Mouse (Mus musculus) ES-E14 (cell line): ENCODE measurements around the gene Clasp2. TPM values are rescaled to one million over a fixed set of nuclear protein-coding genes. Genes with fewer than 3 reads are reported as not detected.
A peak's percentile ranks its signal among the peaks of the same experiment; 100 is the strongest.

Experiments
- DNase-seq: peaks from one replicate; pipeline ENCODE4 v3.0.0-alpha.2; 2013; ENCODE audit warnings: low read depth, low spot score
- H3K27ac ChIP-seq: 2 replicates; pipeline ENCODE4 v1.5.1; 2012; ENCODE audit warnings: low read depth, mild to moderate bottlenecking, low read length, moderate library complexity, mixed read lengths; ENCODE audit not compliant: poor library complexity, insufficient read depth, severe bottlenecking
- H3K36me3 ChIP-seq: 2 replicates; pipeline ENCODE4 v1.6.1; 2012; ENCODE audit warnings: mild to moderate bottlenecking, low read length, moderate library complexity, mixed read lengths; ENCODE audit not compliant: control insufficient read depth, poor library complexity, insufficient read depth, severe bottlenecking
- H3K4me1 ChIP-seq, 2 experiments: fragments of 150-350 bp in 1 of 2; sonication (generic) in 1 of 2; 2 replicates each; pipeline ENCODE4 v1.6.1; 2012; ENCODE audit warnings: low read length in 2 of 2, mild to moderate bottlenecking in 1 of 2, mixed read lengths in 1 of 2; ENCODE audit not compliant: control insufficient read depth in 2 of 2, insufficient read depth in 2 of 2, poor library complexity in 1 of 2
- H3K4me3 ChIP-seq, 2 experiments: fragments of 150-350 bp in 1 of 2; sonication (generic) in 1 of 2; 2 replicates each; pipeline ENCODE4 v1.5.1; 2012; ENCODE audit warnings: low read length in 2 of 2, low read depth in 1 of 2, mild to moderate bottlenecking in 1 of 2, mixed read lengths in 1 of 2; ENCODE audit not compliant: insufficient read depth in 1 of 2, poor library complexity in 1 of 2, severe bottlenecking in 1 of 2
- H3K9ac ChIP-seq: 2 replicates; pipeline ENCODE4 v1.6.1; 2012; ENCODE audit warnings: low read depth, mild to moderate bottlenecking, low read length, mixed read lengths; ENCODE audit not compliant: poor library complexity, insufficient read depth, severe bottlenecking
- H3K9me3 ChIP-seq: fragments of 150-350 bp; sonication (generic); 2 replicates; pipeline ENCODE4 v1.6.1; 2012; ENCODE audit warnings: low read depth, mild to moderate bottlenecking, low read length; ENCODE audit not compliant: control insufficient read depth, insufficient read depth
- CHD2 ChIP-seq: IDR thresholded peaks from 2 replicates; pipeline ENCODE4 v1.6.1; 2014; ENCODE audit warnings: mild to moderate bottlenecking, low read depth, low read length, inconsistent platforms
- HCFC1 ChIP-seq: IDR thresholded peaks from 2 replicates; pipeline ENCODE4 v1.6.1; 2012; ENCODE audit warnings: low read length, inconsistent platforms, borderline replicate concordance; ENCODE audit not compliant: insufficient read depth
- MAFK ChIP-seq: IDR thresholded peaks from 2 replicates; pipeline ENCODE4 v1.6.1; 2014; ENCODE audit warnings: mild to moderate bottlenecking, low read depth, low read length, inconsistent platforms; ENCODE audit not compliant: insufficient read depth
- ZC3H11A ChIP-seq: IDR thresholded peaks from 2 replicates; pipeline ENCODE4 v1.6.1; 2012; ENCODE audit warnings: low read depth, mild to moderate bottlenecking, inconsistent platforms, low read length, borderline replicate concordance
- ZNF384 ChIP-seq: IDR thresholded peaks from 2 replicates; pipeline ENCODE4 v1.6.1; 2012; ENCODE audit warnings: low read depth, low read length, inconsistent platforms
- in situ Hi-C, 2 experiments: fragments of 600-800 bp; cut with MboI; formaldehyde crosslinking; loops; one replicate each; pipeline ENCODE4 v1.15.1; 2025; ENCODE audit warnings: low sequenced_read_pairs in 2 of 2, inconsistent platforms in 1 of 2; ENCODE audit not compliant: unreplicated experiment in 2 of 2
- total RNA-seq: library from RNA; depleted of rRNA; stranded (reverse); fragments of 300-350 nt; gene quantifications from 2 replicates; pipeline ENCODE4 v1.2.3, GENCODE M21; 2012

The Clasp2 gene
- total RNA-seq, 1 experiment = 35.5 TPM

GRCm38 (mm10) chr9:113857281-113857928 is 116.1 kb downstream of the Clasp2 start:
- DNase-seq = no peak
- peaks cover 3% of the 10 kb centered on the region for H3K36me3 ChIP-seq
- no peaks in the 10 kb centered on the region for H3K9me3 ChIP-seq
- no peak overlapping the region for H3K9ac ChIP-seq
- H3K4me3 ChIP-seq = no peak overlapping the region
- H3K4me1 ChIP-seq = no peaks in the 10 kb centered on the region
- H3K27ac ChIP-seq = no peak overlapping the region
- in situ Hi-C loops = no loop called here
- TF ChIP-seq CHD2 = no peak
- TF ChIP-seq MAFK = no peak
- no peak for TF ChIP-seq ZNF384
- TF ChIP-seq ZC3H11A = no peak
- TF ChIP-seq HCFC1 = no peak

- no peak for DNase-seq
- Histone ChIP-seq H3K9me3 (no peaks in the 10 kb centered on the region), H3K4me1 (no peaks in the 10 kb centered on the region), H3K36me3 (peaks cover 3% of the 10 kb centered on the region), H3K4me3 (no peak overlapping the region), H3K27ac (no peak overlapping the region), H3K9ac (no peak overlapping the region)
- no peak for TF ChIP-seq ZNF384
- TF ChIP-seq ZC3H11A = no peak
- no peak for TF ChIP-seq HCFC1
- no peak for TF ChIP-seq MAFK
- no peak for TF ChIP-seq CHD2
- in situ Hi-C loops = no loop called here
These were observed 116.7 kb downstream of the Clasp2 start for GRCm38 (mm10) chr9:113857929-113858440.

GRCm38 (mm10) chr9:113859420-113859819 is 118.1 kb downstream of the Clasp2 start:
- H3K4me3 ChIP-seq = no peak overlapping the region
- H3K9ac ChIP-seq = no peak overlapping the region
- no peaks in the 10 kb centered on the region; the same call in none of the 2 replicates for H3K36me3 ChIP-seq
- in situ Hi-C loops = no loop called here
- no peak overlapping the region for H3K27ac ChIP-seq
- TF ChIP-seq ZC3H11A (no peak), MAFK (no peak), HCFC1 (no peak), CHD2 (no peak), ZNF384 (no peak)
- no peak for DNase-seq
- H3K4me1 ChIP-seq = no peaks in the 10 kb centered on the region
- no peaks in the 10 kb centered on the region for H3K9me3 ChIP-seq

GRCm38 (mm10) chr9:113863370-113863999 is 122.2 kb downstream of the Clasp2 start:
- no peak overlapping the region for H3K27ac ChIP-seq
- no peak for DNase-seq
- H3K36me3 ChIP-seq = peaks cover 2% of the 10 kb centered on the region
- in situ Hi-C loops = no loop called here
- H3K9me3 ChIP-seq = no peaks in the 10 kb centered on the region
- H3K9ac ChIP-seq = no peak overlapping the region
- TF ChIP-seq HCFC1 = no peak
- TF ChIP-seq MAFK = 0 out of 2 replicates have a peak, but pooled peaks have one; percentile 34
- no peaks in the 10 kb centered on the region for H3K4me1 ChIP-seq
- H3K4me3 ChIP-seq = no peak overlapping the region
